Mouse (Mus musculus) liver, embryonic 14.5 days (tissue): ENCODE data around the gene Slc18a3.

Source experiments
- CTCF ChIP-seq: IDR thresholded peaks from 2 replicates; pipeline ENCODE4 v1.5.1; 2016; ENCODE audit warnings: antibody characterized with exemption, low read depth, control low read depth
- EP300 ChIP-seq: IDR thresholded peaks from 2 replicates; pipeline ENCODE4 v1.6.1; 2016; ENCODE audit warnings: antibody characterized with exemption, low read depth

GRCm38 (mm10) chr14:32503897-32504296 lies 39.2 kb upstream of the Slc18a3 start:
- TF ChIP-seq CTCF (no peak), EP300 (no peak)
